Mouse (Mus musculus): ENCODE measurements around the gene Gsk3a. TPM values are rescaled to one million over a fixed set of nuclear protein-coding genes. Genes with fewer than 3 reads are reported as not detected.

Gene Gsk3a
- polyA plus RNA-seq, 1 experiment from 2014 or later: 12.5 TPM

GRCm38 (mm10) chr7:25251071-25251791, 13.6 kb upstream of the Gsk3a start:
- peak overlapping the region; percentile 85 for H3K4me3 ChIP-seq
- H3K27ac ChIP-seq: peak overlapping the region; percentile 97
- H3K4me1 ChIP-seq (replicated peaks): peaks cover 55% of the 10 kb centered on the region
- H3K9me3 ChIP-seq: no peaks in the 10 kb centered on the region
- H3K27me3 ChIP-seq (ENCODE audit: insufficient read depth, poor library complexity, severe bottlenecking): no peaks in the 10 kb centered on the region
- 2% methylated on average over 22 of the region's 22 CpGs for WGBS
- peak; percentile 77 for DNase-seq (ENCODE audit: low spot score)
- H3K36me3 ChIP-seq: peaks cover 9% of the 10 kb centered on the region

- peaks cover 17% of the 10 kb centered on the region for H3K36me3 ChIP-seq
- peaks cover 63% of the 10 kb centered on the region for H3K4me1 ChIP-seq (replicated peaks)
- H3K4me3 ChIP-seq: peak within 1 kb of the TSS; percentile 85
- H3K27me3 ChIP-seq (ENCODE audit: insufficient read depth, poor library complexity, severe bottlenecking): no peaks in the 10 kb centered on the region
- peak; percentile 96 for DNase-seq (ENCODE audit: low spot score)
- WGBS: under 1% methylated on average over 78 of the region's 81 CpGs
- no peaks in the 10 kb centered on the region for H3K9me3 ChIP-seq
- peak within 1 kb of the TSS; percentile 97 for H3K27ac ChIP-seq
Observed at GRCm38 (mm10) chr7:25250141-25250972, 12.7 kb upstream of the Gsk3a start, which contains the start of gene Erf. TSS of gene Erf (minus strand) at chr7:25250761.

- H3K36me3 ChIP-seq: peaks cover 26% of the 10 kb centered on the region
- peak; percentile 87 for DNase-seq (ENCODE audit: low spot score)
Observed at GRCm38 (mm10) chr7:25249314-25250140, 11.9 kb upstream of the Gsk3a start.

GRCm38 (mm10) chr7:25248846-25249313, 11.2 kb upstream of the Gsk3a start:
- Histone ChIP-seq H3K4me3 (peak overlapping the region; percentile 85), H3K27me3 (ENCODE audit: insufficient read depth, poor library complexity, severe bottlenecking) (no peaks in the 10 kb centered on the region), H3K9me3 (no peaks in the 10 kb centered on the region), H3K4me1 (replicated peaks) (peaks cover 77% of the 10 kb centered on the region), H3K36me3 (peaks cover 32% of the 10 kb centered on the region), H3K27ac (peak overlapping the region; percentile 97)
- under 1% methylated on average over 25 of the region's 25 CpGs for WGBS
- DNase-seq (ENCODE audit: low spot score): no peak

More at GRCm38 (mm10) chr7:25249314-25250140, 11.9 kb upstream of the Gsk3a start:
- Histone ChIP-seq H3K27ac (peak overlapping the region; percentile 97), H3K4me1 (replicated peaks) (peaks cover 71% of the 10 kb centered on the region), H3K27me3 (ENCODE audit: insufficient read depth, poor library complexity, severe bottlenecking) (no peaks in the 10 kb centered on the region), H3K9me3 (no peaks in the 10 kb centered on the region), H3K4me3 (peak overlapping the region; percentile 85)
- WGBS: under 1% methylated on average over 65 of the region's 73 CpGs

GRCm38 (mm10) chr7:25248018-25248647, 10.5 kb upstream of the Gsk3a start:
- Histone ChIP-seq H3K36me3 (peaks cover 40% of the 10 kb centered on the region), H3K9me3 (no peaks in the 10 kb centered on the region)
- WGBS: 1% methylated on average over 18 of the region's 18 CpGs

GRCm38 (mm10) chr7:25247498-25247897, 9.8 kb upstream of the Gsk3a start:
- Histone ChIP-seq H3K27me3 (ENCODE audit: insufficient read depth, poor library complexity, severe bottlenecking) (no peaks in the 10 kb centered on the region), H3K4me1 (replicated peaks) (peaks cover 77% of the 10 kb centered on the region), H3K4me3 (peak overlapping the region; percentile 85), H3K36me3 (peaks cover 46% of the 10 kb centered on the region), H3K27ac (peak overlapping the region; percentile 97), H3K9me3 (no peaks in the 10 kb centered on the region)
- peak; percentile 13 for DNase-seq (ENCODE audit: low spot score)
- WGBS: 24% methylated on average over 3 of the region's 3 CpGs

More at GRCm38 (mm10) chr7:25248018-25248647, 10.5 kb upstream of the Gsk3a start:
- peaks cover 77% of the 10 kb centered on the region for H3K4me1 ChIP-seq (replicated peaks)
- peak overlapping the region; percentile 85 for H3K4me3 ChIP-seq
- DNase-seq (ENCODE audit: low spot score): peak; percentile 61
- H3K27ac ChIP-seq: peak overlapping the region; percentile 97
- H3K27me3 ChIP-seq (ENCODE audit: insufficient read depth, poor library complexity, severe bottlenecking): no peaks in the 10 kb centered on the region

GRCm38 (mm10) chr7:25246759-25247137, 9.1 kb upstream of the Gsk3a start:
- H3K9me3 ChIP-seq: no peaks in the 10 kb centered on the region
- H3K4me1 ChIP-seq (replicated peaks): peaks cover 70% of the 10 kb centered on the region
- peak overlapping the region; percentile 97 for H3K27ac ChIP-seq
- H3K27me3 ChIP-seq (ENCODE audit: insufficient read depth, poor library complexity, severe bottlenecking): no peaks in the 10 kb centered on the region
- DNase-seq (ENCODE audit: low spot score): no peak
- peak overlapping the region; percentile 85 for H3K4me3 ChIP-seq
- 60% methylated on average over 4 of the region's 4 CpGs for WGBS
- peaks cover 50% of the 10 kb centered on the region for H3K36me3 ChIP-seq

- Histone ChIP-seq H3K4me3 (peak overlapping the region; percentile 85; the same call in 1 of the 2 replicates), H3K27ac (peak overlapping the region; percentile 97), H3K36me3 (peaks cover 50% of the 10 kb centered on the region), H3K9me3 (no peaks in the 10 kb centered on the region), H3K4me1 (replicated peaks) (peaks cover 67% of the 10 kb centered on the region), H3K27me3 (ENCODE audit: insufficient read depth, poor library complexity, severe bottlenecking) (no peaks in the 10 kb centered on the region)
- no peak for DNase-seq (ENCODE audit: low spot score)
- 82% methylated on average over 20 of the region's 20 CpGs for WGBS
Observed at GRCm38 (mm10) chr7:25246079-25246758, 8.6 kb upstream of the Gsk3a start.

GRCm38 (mm10) chr7:25244562-25245369, 7.1 kb upstream of the Gsk3a start:
- Histone ChIP-seq H3K4me3 (no peak overlapping the region), H3K36me3 (peaks cover 50% of the 10 kb centered on the region), H3K27ac (peak overlapping the region; percentile 59; the same call in 1 of the 2 replicates), H3K4me1 (replicated peaks) (peaks cover 61% of the 10 kb centered on the region), H3K9me3 (no peaks in the 10 kb centered on the region), H3K27me3 (ENCODE audit: insufficient read depth, poor library complexity, severe bottlenecking) (no peaks in the 10 kb centered on the region)
- WGBS: 90% methylated on average over 30 of the region's 30 CpGs
- DNase-seq (ENCODE audit: low spot score): no peak

- WGBS: 97% methylated on average over 4 of the region's 4 CpGs
- no peaks in the 10 kb centered on the region for H3K9me3 ChIP-seq
- H3K4me3 ChIP-seq: no peak overlapping the region
- no peak overlapping the region for H3K27ac ChIP-seq
- H3K4me1 ChIP-seq (replicated peaks): peaks cover 64% of the 10 kb centered on the region
- H3K27me3 ChIP-seq (ENCODE audit: insufficient read depth, poor library complexity, severe bottlenecking): no peaks in the 10 kb centered on the region
- no peak for DNase-seq (ENCODE audit: low spot score)
- peaks cover 50% of the 10 kb centered on the region for H3K36me3 ChIP-seq
Observed at GRCm38 (mm10) chr7:25243361-25243760, 5.7 kb upstream of the Gsk3a start.

GRCm38 (mm10) chr7:25241062-25241461, 3.4 kb upstream of the Gsk3a start:
- H3K36me3 ChIP-seq: peaks cover 39% of the 10 kb centered on the region
- H3K4me3 ChIP-seq: no peak overlapping the region
- H3K27ac ChIP-seq: no peak overlapping the region
- DNase-seq (ENCODE audit: low spot score): peak; percentile 38
- WGBS: 28% methylated on average over 2 of the region's 2 CpGs
- peaks cover 50% of the 10 kb centered on the region for H3K4me1 ChIP-seq (replicated peaks)
- H3K27me3 ChIP-seq (ENCODE audit: insufficient read depth, poor library complexity, severe bottlenecking): no peaks in the 10 kb centered on the region
- H3K9me3 ChIP-seq: no peaks in the 10 kb centered on the region
